10 mouse cellular contexts compared by ENCODE assay signal in the genomic region with DNA sequence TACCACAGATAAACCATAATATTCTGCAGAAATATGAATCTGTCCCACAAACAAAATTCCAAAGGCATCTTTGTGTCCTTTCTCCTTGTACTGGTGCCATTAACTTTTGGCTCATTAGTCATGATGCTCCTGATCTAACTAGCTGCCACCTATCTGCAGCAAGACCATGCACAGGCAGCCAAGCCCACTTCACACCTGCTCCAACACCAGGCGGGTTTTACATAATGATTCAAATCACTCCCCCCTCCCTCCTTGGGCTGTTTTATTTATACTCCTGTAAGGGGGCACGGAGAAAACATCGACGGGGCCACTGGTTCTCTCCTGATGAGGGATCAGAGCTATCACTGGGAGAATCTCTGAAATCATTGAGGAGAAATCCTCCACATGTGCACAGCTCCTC. TPM values are rescaled to one million over a fixed set of nuclear protein-coding genes. Genes with fewer than 3 reads are reported as not detected.
A peak's percentile ranks its signal among the peaks of the same experiment; 100 is the strongest.
DNase-seq lines count a peak whose midpoint lies in the region; ATAC-seq lines count a peak whose summit lies in the region.
"Had no signal": no experiment of that assay in that cellular context is flagged by ENCODE, and none has a peak within 500 bp of the region (broad histone marks: within the 10 kb centered on the region; RNA-seq: fewer than 3 reads in every experiment).

No protein-coding gene starts in this region.

- peaks cover 28% of the 10 kb centered on the region for H3K4me1 ChIP-seq in forebrain, embryonic 12.5 days
- H3K4me1 ChIP-seq in neural tube, embryonic 13.5 days (replicated peaks), result peaks cover 39% of the 10 kb centered on the region

- H3K9me3 ChIP-seq in forebrain, embryonic 12.5 days, result no peaks in the 10 kb centered on the region
- H3K9me3 ChIP-seq in neural tube, embryonic 13.5 days, result no peaks in the 10 kb centered on the region

- peak; percentile 4 for DNase-seq in kidney, postnatal 14 days
- DNase-seq in kidney, postnatal 36 days, result no peak
- DNase-seq in induced T-regulatory cell, adult 2 months (ENCODE audit: low read depth), result peak; percentile 19
- DNase-seq in urinary bladder, postnatal 4 days (ENCODE audit: low spot score in 2 of 2), result no peak
- DNase-seq in gastrocnemius, postnatal 25 days, result no peak
- no peak for DNase-seq in right cerebral cortex, adult 2 months (ENCODE audit: low spot score in 2 of 2)
- DNase-seq: adrenal gland, adult 2 months; gastrocnemius, postnatal 10 days had no signal

- H3K27me3 ChIP-seq in forebrain, embryonic 12.5 days, result peaks cover 10% of the 10 kb centered on the region; the same call in 1 of the 2 replicates
- H3K27me3 ChIP-seq in neural tube, embryonic 13.5 days, result peaks cover 4% of the 10 kb centered on the region; the same call in 1 of the 2 replicates

- 10% methylated on average over 4 of the region's 4 CpGs for WGBS in forebrain, embryonic 12.5 days
- 8% methylated on average over 4 of the region's 4 CpGs for WGBS in neural tube, embryonic 13.5 days

- peak overlapping the region; percentile 88; the same call in 1 of the 2 replicates for H3K9ac ChIP-seq in forebrain, embryonic 12.5 days
- H3K9ac ChIP-seq in neural tube, embryonic 13.5 days, result peak overlapping the region; percentile 91

- peak overlapping the region; percentile 82; the same call in 1 of the 2 replicates for H3K4me3 ChIP-seq in forebrain, embryonic 12.5 days (replicated peaks)
- H3K4me3 ChIP-seq in neural tube, embryonic 13.5 days, result peak overlapping the region; percentile 92

- H3K27ac ChIP-seq in forebrain, embryonic 12.5 days, result no peak overlapping the region
- H3K27ac ChIP-seq in neural tube, embryonic 13.5 days (replicated peaks), result peak overlapping the region; percentile 95

- H3K36me3 ChIP-seq in forebrain, embryonic 12.5 days (replicated peaks), result no peaks in the 10 kb centered on the region
- no peaks in the 10 kb centered on the region for H3K36me3 ChIP-seq in neural tube, embryonic 13.5 days

- ATAC-seq in forebrain, embryonic 12.5 days (ENCODE audit: low FRiP score), result no peak
- no peak for ATAC-seq in neural tube, embryonic 13.5 days (ENCODE audit: low read depth)

- peak overlapping the region; percentile 99 for H3K4me2 ChIP-seq in forebrain, embryonic 12.5 days
- H3K4me2 ChIP-seq in neural tube, embryonic 13.5 days, result peak overlapping the region; percentile 95

RNA-seq across cellular contexts. Expression of a gene that starts 1.2 kb away (rescaled TPM):
- 3.1 and 3.8 TPM in 2 replicates for polyA plus RNA-seq in forebrain, embryonic 12.5 days (2016; fragmentation: Nextera tagmentation; extraction: Ambion mirVana)
- polyA plus RNA-seq in neural tube, embryonic 13.5 days (2015; fragmentation: Nextera tagmentation; extraction: Ambion mirVana), result 12.4 and 13.1 TPM in 2 replicates
- 10 to 100 TPM; 22.1 to 22.9 TPM for total RNA-seq in gastrocnemius, postnatal 25 days (2021)

Comparison
In these comparisons a context has a peak if more than half of its experiments do, and no peak if none do; other contexts are left out.
1. DNase-seq: peak in kidney, postnatal 14 days (single experiment) and induced T-regulatory cell, adult 2 months (single experiment); none in kidney, postnatal 36 days (0 of 2), urinary bladder, postnatal 4 days (0 of 2), gastrocnemius, postnatal 25 days (single experiment) and right cerebral cortex, adult 2 months (0 of 2).